Mouse (Mus musculus) adrenal gland, postnatal 25 days (tissue): Measurements from ENCODE around the gene Gm10358. TPM values are rescaled to one million over a fixed set of nuclear protein-coding genes. Genes with fewer than 3 reads are reported as not detected.
"Not testable (repeated sequence)": the region's sequence is repeated elsewhere in the genome, so short reads cannot be mapped to it uniquely, and the experiment has no call there.

ENCODE experiments used
- DNase-seq: peaks from one replicate; pipeline ENCODE4 v3.0.0; 2021; ENCODE audit warnings: mixed read lengths
- long read RNA-seq: library from polyadenylated mRNA; stranded (forward); transcript quantifications from one replicate; pipeline ENCODE4 v2.0.0, GENCODE M21; 2021
- total RNA-seq: library from RNA; stranded (reverse); gene quantifications from 2 replicates; pipeline ENCODE4 v1.2.3, GENCODE M21; 2021

The Gm10358 gene
- not detected in 2 replicates for total RNA-seq
- long read RNA-seq = 0 reads

DNA sequence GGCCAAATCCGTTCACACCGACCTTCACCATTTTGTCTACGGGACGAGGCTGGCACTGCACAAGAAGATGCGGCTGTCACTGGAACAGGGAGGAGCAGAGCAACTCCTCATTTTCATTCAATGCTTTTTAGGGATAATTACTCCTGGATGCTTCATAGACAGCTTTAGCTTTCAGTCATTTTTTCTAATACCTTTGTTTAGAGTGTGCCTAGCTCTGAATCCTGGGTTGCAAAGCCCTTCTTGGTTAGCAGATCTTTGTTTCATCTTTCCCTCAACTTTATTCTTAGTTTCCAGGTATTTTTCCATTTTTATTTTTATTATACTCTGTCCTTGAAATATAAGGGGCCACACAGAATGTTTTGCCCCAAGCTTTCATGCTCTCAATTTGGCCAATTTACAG is at the start of gene Gm10358:
Gm10358 (minus strand) TSS at position 101 of the 400 bp plus-strand sequence.
- no peak for DNase-seq

DNA sequence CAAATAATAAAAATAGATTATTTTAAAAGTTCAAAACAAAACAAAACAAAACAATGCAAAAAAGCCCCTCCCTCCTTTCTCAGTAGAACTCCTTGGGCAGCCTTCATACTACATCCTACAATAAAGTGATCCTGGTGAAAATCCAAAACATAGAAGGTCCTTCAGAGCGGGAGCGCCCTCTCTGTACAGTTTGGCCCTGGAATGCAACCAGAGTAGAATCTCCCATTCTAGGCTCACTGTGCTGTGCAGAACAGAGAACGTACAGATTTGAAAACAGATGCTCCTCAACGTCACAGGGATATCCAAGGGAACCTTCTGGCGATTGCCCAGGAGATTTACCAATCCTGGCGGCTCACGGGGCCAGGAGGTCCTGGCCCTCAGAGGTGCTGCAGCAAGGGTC is 42.0 kb upstream of the Gm10358 start, which contains the start of gene Iqcm:
Iqcm (plus strand) TSS at position 301 of the 400 bp plus-strand sequence.
- DNase-seq = no peak

DNA sequence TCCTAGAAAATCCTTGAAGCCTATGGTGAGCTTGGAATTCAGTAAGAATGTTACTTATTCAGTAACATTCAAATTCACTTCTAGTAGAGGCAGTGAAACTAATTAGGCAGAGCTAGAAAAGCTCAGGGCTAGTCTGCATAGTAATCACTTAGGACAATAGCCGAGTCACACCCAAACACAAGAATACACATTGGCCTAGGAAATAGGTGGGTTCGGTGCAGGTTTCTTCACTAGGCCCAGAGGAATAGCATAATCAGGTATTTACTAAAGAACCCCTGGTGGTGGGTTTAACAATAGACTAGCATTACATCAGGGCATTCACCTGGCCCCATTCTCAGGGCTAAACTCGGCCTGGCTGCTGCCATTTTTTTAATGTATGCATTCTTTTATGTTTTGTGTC is 9.3 kb upstream of the Gm10358 start:
- DNase-seq = not testable (repeated sequence)

DNA sequence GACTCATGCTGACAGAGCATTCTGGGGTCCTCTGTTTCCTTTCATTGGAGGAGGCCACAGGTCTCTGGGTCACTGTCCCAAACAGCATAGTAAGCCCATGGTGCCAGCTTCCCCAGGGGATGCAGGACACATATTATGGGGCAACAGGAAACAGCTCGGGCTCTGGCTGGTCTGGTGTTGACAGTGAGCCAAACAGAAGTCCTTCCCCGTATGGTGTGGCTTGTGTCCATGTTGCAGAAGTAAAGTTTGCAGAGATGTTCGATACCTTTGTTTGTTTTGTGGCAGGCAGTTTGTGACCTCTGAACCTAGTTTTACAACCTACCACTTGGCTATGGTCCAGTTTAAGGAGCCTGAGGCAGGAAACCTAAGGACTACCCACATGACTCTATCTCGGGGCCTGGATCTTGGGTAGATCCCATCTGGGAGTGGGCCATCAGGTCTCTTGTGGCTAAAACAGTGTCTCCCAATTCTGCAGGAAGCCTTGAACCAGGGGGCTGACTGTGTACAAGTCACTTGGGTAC is 21.6 kb downstream of the Gm10358 start:
- no peak for DNase-seq

DNA sequence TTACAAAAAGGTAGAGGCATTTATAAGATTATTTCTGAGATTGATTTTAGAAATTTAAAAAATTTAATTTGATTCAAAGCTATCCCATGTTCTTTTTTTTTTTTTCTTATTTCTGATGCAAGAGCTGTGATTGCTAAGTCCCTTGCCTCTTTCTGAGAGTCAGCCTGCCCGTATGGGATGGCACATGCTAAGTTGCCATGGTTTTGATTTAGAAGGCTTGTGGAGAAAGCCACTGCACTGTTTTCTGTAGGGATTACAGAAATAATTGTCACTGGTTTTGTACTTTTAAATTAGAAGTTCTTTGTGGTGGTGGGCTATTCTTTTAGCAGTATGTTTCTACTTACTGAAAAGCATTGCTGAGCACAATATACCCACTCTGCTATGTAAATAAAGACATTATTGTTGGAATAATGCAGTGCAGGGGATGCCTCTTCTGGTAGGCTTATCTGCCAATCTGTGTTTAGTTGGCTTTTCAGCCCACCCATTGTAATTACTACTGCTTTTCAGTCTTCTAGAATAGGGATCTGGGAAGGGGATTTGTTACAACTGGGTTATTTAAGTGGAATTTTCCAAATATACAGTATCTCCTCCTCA is 30.8 kb downstream of the Gm10358 start:
- no peak for DNase-seq

DNA sequence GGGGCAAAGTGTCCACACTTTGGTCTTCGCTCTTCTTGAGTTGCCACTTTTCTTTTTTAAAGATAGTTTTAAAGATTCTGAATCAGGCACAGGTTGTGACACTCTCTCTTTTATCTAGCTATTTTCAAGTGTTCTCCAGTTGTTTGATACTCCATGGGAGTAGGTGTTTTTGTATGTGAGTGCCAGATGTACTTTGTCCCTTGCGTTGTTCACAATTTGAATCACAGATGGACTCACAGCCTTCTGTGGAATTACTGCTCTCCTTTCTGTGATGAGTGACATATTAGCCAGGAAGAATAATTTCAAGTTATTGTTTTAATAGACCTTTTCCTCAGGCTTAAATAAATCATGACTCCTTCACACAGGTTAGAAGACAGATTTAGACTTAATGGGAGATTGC is 34.4 kb downstream of the Gm10358 start:
- DNase-seq = no peak

Other genes with a start within 250 kb of the Gm10358 start
- 2.0 and 3.4 TPM in 2 replicates for gene Rasd2, start 192.6 kb downstream of the Gm10358 start, total RNA-seq
- gene Iqcm, start 42.1 kb upstream of the Gm10358 start, total RNA-seq = not detected in 2 replicates